Comparison of ENCODE assay signal across 15 mouse cellular contexts in the genomic region with DNA sequence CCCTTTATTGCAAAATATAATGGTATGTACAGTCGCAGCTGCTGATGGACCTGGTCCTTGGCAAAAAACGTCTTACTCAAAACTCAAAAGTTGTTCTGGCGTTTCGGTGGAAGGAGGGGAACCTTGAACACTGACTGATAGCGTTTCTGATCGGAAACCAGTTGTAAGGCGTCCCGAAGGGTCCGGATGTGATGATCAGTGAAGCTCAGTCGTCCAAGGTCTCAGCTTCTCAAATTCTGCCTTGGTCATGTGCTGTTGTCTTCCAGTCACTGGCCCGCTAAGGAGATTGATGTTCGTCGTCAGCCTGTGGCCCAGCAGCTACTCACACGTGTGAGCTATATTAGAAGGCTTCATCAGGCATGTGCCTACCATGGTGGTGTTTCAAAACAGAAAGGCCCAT.
"Had no signal": no experiment of that assay in that cellular context is flagged by ENCODE, and none has a peak within 500 bp of the region (broad histone marks: within the 10 kb centered on the region; RNA-seq: fewer than 3 reads in every experiment).

No protein-coding gene starts in this region.

- H3K27me3 ChIP-seq: liver, embryonic 13.5 days; neural tube, embryonic 12.5 days had no signal

- H3K9ac ChIP-seq: liver, embryonic 13.5 days; neural tube, embryonic 12.5 days had no signal

- H3K4me3 ChIP-seq: liver, embryonic 13.5 days; midbrain, embryonic 10.5 days; neural tube, embryonic 12.5 days had no signal

- H3K27ac ChIP-seq: liver, embryonic 13.5 days; midbrain, embryonic 10.5 days; neural tube, embryonic 12.5 days had no signal

- ATAC-seq: lung, postnatal 0 days had no signal

- H3K36me3 ChIP-seq: liver, embryonic 13.5 days; midbrain, embryonic 10.5 days; neural tube, embryonic 12.5 days had no signal

- DNase-seq: kidney, adult 11 months; kidney, adult 9 months; layer of hippocampus, adult 9-11 months; layer of hippocampus, postnatal 36 days; liver; liver, embryonic 13.5 days; midbrain, embryonic 14.5 days; retina, postnatal 1 day; right cerebral cortex, postnatal 4 days; spleen, adult 18-20 months; thymus, adult 18-20 months; thymus, postnatal 25 days had no signal

- H3K4me2 ChIP-seq: liver, embryonic 13.5 days; neural tube, embryonic 12.5 days had no signal

- H3K9me3 ChIP-seq: liver, embryonic 13.5 days; midbrain, embryonic 10.5 days; neural tube, embryonic 12.5 days had no signal

- H3K4me1 ChIP-seq: liver, embryonic 13.5 days; midbrain, embryonic 10.5 days; neural tube, embryonic 12.5 days had no signal
